Mouse (Mus musculus) T-helper 2 cell (primary cell): ENCODE data around the gene Pex6.

Experiments
- in situ Hi-C: fragments of 300-600 bp; cut with MboI, MseI; formaldehyde crosslinking; loops from one replicate; pipeline ENCODE4 v1.15.1; 2025; ENCODE audit warnings: high pct_unique_total_duplicates

Pex6 gene

DNA sequence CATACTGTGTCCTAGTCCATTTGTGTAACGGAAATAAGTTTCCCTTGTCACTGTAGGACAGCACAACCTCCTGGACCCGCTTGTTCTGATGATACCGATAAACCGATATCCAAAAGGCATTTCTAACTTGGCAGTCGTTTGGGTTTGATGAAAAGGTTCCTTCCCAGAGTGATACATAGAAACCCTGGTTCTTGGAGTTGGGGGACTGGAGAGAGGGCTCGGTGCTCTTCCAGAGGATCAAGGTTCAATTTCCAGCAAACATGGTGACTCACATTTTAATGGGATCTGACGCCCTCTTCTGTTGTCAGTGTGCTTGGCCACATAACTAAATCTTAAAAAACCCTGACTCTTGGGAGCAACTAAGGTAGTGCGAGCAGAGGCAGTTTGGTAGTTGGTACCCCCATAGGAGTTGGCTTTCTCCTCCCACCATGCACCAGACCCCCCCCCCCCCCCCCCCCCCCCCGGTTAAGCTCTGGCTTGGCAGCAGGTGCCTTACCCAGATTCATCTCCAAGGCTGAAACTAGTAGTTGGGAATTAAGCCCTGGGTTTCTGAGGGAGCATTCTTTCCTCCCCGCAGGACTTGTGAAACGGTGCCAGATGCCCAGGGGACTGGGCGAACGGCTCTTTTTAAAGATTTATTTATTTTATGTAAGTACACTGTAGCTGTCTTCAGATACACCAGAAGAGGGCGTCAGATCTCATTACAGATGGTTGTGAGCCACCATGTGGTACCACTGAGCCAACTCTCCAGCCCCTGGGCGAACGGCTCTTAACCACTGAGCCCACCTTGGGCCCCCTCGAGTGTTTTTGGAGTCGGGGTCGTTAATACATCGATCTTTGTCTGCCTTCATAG, 62.2 kb downstream of the Pex6 start:
- in situ Hi-C loops: no loop called here

DNA sequence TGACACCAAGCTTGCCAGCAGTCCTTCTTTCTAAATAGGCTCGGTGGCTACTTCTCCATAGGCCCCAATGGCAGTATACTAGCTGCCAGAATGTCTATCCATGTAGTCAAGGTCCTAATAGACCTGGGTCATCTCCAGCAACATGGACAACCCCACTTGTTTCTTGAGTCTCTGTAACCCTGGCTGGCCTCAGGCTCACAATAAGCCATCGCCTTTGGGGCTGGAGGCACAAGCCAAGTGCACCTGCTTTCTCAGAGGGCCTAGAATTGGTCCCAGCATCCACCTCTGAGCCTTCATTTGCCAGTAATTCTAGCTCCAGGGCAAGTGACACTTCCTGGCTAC, 62.8 kb downstream of the Pex6 start:
- in situ Hi-C loops: no loop called here

DNA sequence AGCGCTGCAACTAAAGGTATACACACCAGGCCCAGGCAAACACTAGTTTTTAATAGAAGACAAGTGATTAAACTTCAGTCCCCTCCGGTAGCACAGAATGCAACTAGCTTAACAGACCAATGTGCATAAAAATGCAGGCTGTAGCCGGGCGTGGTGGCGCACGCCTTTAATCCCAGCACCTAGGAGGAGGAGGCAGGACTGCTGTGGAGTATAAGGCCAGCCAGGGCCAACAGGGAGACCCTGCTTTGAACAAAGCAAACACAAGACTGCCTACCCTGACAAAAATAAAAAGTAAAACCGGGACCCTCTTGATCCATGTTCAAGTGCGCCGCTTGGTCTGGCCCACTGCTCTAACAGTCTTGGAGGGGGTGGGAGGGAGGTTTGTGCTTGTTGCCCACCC, 63.8 kb downstream of the Pex6 start:
- in situ Hi-C loops: no loop called here
